17 mouse cellular contexts compared by ENCODE assay signal in the genomic region with DNA sequence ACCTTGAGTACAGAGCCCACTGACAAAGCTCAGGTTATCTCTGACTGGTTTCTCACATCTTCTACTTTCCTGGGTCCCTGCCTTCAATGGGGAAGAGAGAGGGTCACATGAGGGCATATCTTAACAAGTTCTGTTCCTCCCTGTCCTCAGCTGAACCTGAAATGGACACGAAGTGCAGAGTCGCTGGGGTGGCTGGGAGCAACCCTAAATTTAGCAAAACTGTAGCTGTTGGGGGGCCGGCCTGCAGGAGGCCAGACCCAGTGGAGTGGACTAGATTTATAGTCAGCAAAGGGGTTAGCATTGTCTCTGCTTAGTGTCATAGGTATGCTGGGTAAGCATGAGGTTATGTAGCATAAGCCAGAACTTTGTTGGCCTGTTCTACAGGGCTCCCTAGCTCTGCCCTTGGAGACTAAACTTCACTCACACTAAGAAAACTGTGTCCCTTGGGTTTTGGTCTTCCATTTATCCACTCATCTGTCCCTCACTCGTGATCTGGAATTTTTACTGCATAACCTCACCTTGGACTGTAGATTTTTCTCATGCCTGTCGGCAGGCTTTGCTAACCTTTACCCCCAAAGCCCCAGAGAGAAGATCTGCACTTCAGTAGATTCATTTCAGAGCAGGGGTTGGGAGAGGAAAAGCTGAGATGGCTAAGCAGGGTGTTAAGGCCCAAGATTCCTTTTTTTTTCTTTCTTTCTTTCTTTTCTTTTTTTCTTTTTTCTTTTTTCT. TPM values are rescaled to one million over a fixed set of nuclear protein-coding genes. Genes with fewer than 3 reads are reported as not detected.
DNase-seq lines count a peak whose midpoint lies in the region; ATAC-seq and TF ChIP-seq lines count a peak whose summit lies in the region.
"Had no signal": no experiment of that assay in that cellular context is flagged by ENCODE, and none has a peak within 500 bp of the region (broad histone marks: within the 10 kb centered on the region; RNA-seq: fewer than 3 reads in every experiment).

No protein-coding gene starts in this region.

- no peak for ATAC-seq in heart, embryonic 12.5 days (ENCODE audit: insufficient number of reproducible peaks, low FRiP score)
- ATAC-seq: activated CD4-positive, CD25-positive, alpha-beta regulatory T cell, adult 4 months had no signal

- H3K9me3 ChIP-seq in heart, embryonic 12.5 days (replicated peaks), result no peaks in the 10 kb centered on the region
- H3K9me3 ChIP-seq: embryonic facial prominence, embryonic 10.5 days; hindbrain, embryonic 10.5 days; liver, embryonic 13.5 days; neural tube, embryonic 13.5 days had no signal

- no peak overlapping the region for H3K9ac ChIP-seq in heart, embryonic 12.5 days
- H3K9ac ChIP-seq: liver, embryonic 13.5 days; neural tube, embryonic 13.5 days had no signal

- 37% methylated on average over 5 of the region's 5 CpGs for whole genome bisulfite sequencing in heart, embryonic 12.5 days

- H3K4me1 ChIP-seq in heart, embryonic 12.5 days (replicated peaks), result peaks cover 16% of the 10 kb centered on the region
- H3K4me1 ChIP-seq: embryonic facial prominence, embryonic 10.5 days; hindbrain, embryonic 10.5 days; neural tube, embryonic 13.5 days had no signal

- H3K4me3 ChIP-seq in heart, embryonic 12.5 days, result no peak overlapping the region
- H3K4me3 ChIP-seq in left cerebral cortex, adult 2 months, result no peak overlapping the region
- H3K4me3 ChIP-seq: embryonic facial prominence, embryonic 10.5 days; hindbrain, embryonic 10.5 days; liver, embryonic 13.5 days; neural tube, embryonic 13.5 days had no signal

- intact Hi-C loops in left cerebral cortex, adult 2 months (cut with DNase I), result no loop called here
- intact Hi-C loops in left cerebral cortex, postnatal 25 days (cut with DNase I), result no loop called here
- intact Hi-C loops in heart, postnatal 10 days (cut with DNase I), result no loop called here

- TF ChIP-seq CTCF in left cerebral cortex, adult 2 months (IDR thresholded peaks at IDR 0.05), result no peak

- H3K4me2 ChIP-seq in heart, embryonic 12.5 days, result no peak overlapping the region
- H3K4me2 ChIP-seq: liver, embryonic 13.5 days; neural tube, embryonic 13.5 days had no signal

- no peaks in the 10 kb centered on the region for H3K27me3 ChIP-seq in heart, embryonic 12.5 days (replicated peaks)
- H3K27me3 ChIP-seq: liver, embryonic 13.5 days; neural tube, embryonic 13.5 days had no signal

- H3K36me3 ChIP-seq in heart, embryonic 12.5 days, result no peaks in the 10 kb centered on the region
- H3K36me3 ChIP-seq: embryonic facial prominence, embryonic 10.5 days; hindbrain, embryonic 10.5 days; liver, embryonic 13.5 days; neural tube, embryonic 13.5 days had no signal

- H3K27ac ChIP-seq in heart, embryonic 12.5 days (ENCODE audit: poor library complexity, severe bottlenecking), result no peak overlapping the region
- H3K27ac ChIP-seq in left cerebral cortex, adult 2 months, result peak overlapping the region; percentile 29; the same call in 1 of the 2 replicates
- H3K27ac ChIP-seq: embryonic facial prominence, embryonic 10.5 days; hindbrain, embryonic 10.5 days; liver, embryonic 13.5 days; neural tube, embryonic 13.5 days had no signal

- DNase-seq in heart, adult 11 months, result peak; percentile 97
- no peak for DNase-seq in left cerebral cortex, adult 2 months (ENCODE audit: extremely low spot score in 1 of 2, low spot score in 2 of 2)
- DNase-seq in left cerebral cortex, postnatal 25 days (ENCODE audit: low spot score in 2 of 2), result no peak
- peak; percentile 42 to 61 for DNase-seq in heart, postnatal 10 days
- peak; percentile 78 for DNase-seq in skeletal muscle tissue, adult 2 months (ENCODE audit: low read depth, low spot score)
- DNase-seq in cerebellum, adult 9-11 months, result no peak
- no peak for DNase-seq in left cerebral cortex, adult 8-10 months (ENCODE audit: low spot score in 2 of 2)
- DNase-seq: B cell, adult 2 months; cerebellum, adult 9-10 months; liver, embryonic 13.5 days; lung, postnatal 14 days; retina, postnatal 1 day had no signal

RNA-seq across cellular contexts. Expression of a gene that starts 54.1 kb away (rescaled TPM):
- polyA plus RNA-seq in heart, embryonic 12.5 days (2016; fragmentation: Nextera tagmentation; extraction: Ambion mirVana), result 86.2 and 91.5 TPM in 2 replicates
- total RNA-seq in left cerebral cortex, adult 2 months (2021), result 10 to 100 TPM; 57.8 to 66.1 TPM
- total RNA-seq in left cerebral cortex, postnatal 25 days (2021), result 10 to 100 TPM; 52.1 to 57.5 TPM
- 100 to 1,000 TPM; 289 to 314 TPM for total RNA-seq in heart, postnatal 10 days (2021)
- total RNA-seq in left cerebral cortex, adult 8-10 months (2022), result 10 to 100 TPM; 58.3 to 75.9 (median 69.7) TPM

Comparison
In these comparisons a context has a peak if more than half of its experiments do, and no peak if none do; other contexts are left out.
1. DNase-seq: peak in heart, adult 11 months (single experiment), heart, postnatal 10 days (2 of 2) and skeletal muscle tissue, adult 2 months (single experiment); none in left cerebral cortex, adult 2 months (0 of 2), left cerebral cortex, postnatal 25 days (0 of 2), cerebellum, adult 9-11 months (single experiment) and left cerebral cortex, adult 8-10 months (0 of 2).